Mouse (Mus musculus) hindbrain, embryonic 14.5 days (tissue): ENCODE results near the gene Aspdh. TPM values are rescaled to one million over a fixed set of nuclear protein-coding genes. Genes with fewer than 3 reads are reported as not detected.
A peak's percentile ranks its signal among the peaks of the same experiment; 100 is the strongest.

Experiments used
- ATAC-seq: fragments of 200-750 bp; cut with Nextera tagmentation; 2 replicates; pipeline ENCODE4 v1.8.0; 2017; ENCODE audit warnings: moderate number of reproducible peaks, mild to moderate bottlenecking, moderate TSS enrichment, moderate library complexity; ENCODE audit not compliant: low FRiP score
- DNase-seq: peaks from one replicate; pipeline ENCODE4 v3.0.0-alpha.2; 2015; ENCODE audit warnings: low spot score
- H3K27ac ChIP-seq: fragments of 300-500 bp; sonication (generic); 2 replicates; pipeline ENCODE4 v1.5.1; 2014; ENCODE audit warnings: mild to moderate bottlenecking, moderate library complexity
- H3K27me3 ChIP-seq: fragments of 300-500 bp; sonication (generic); 2 replicates; pipeline ENCODE4 v1.6.1; 2014; ENCODE audit warnings: mild to moderate bottlenecking, low read length, mixed read lengths; ENCODE audit not compliant: control insufficient read depth, insufficient read depth
- H3K36me3 ChIP-seq: fragments of 300-500 bp; sonication (generic); replicated peaks from 2 replicates; pipeline ENCODE4 v1.6.1; 2014; ENCODE audit not compliant: control insufficient read depth, insufficient read depth
- H3K4me1 ChIP-seq: fragments of 300-500 bp; sonication (generic); replicated peaks from 2 replicates; pipeline ENCODE4 v1.6.1; 2014; ENCODE audit warnings: antibody characterized with exemption, low read length, mixed read lengths; ENCODE audit not compliant: control insufficient read depth, insufficient read depth
- H3K4me2 ChIP-seq: fragments of 300-500 bp; sonication (generic); replicated peaks from 2 replicates; pipeline ENCODE4 v1.6.1; 2014; ENCODE audit warnings: mild to moderate bottlenecking, moderate library complexity
- H3K4me3 ChIP-seq: fragments of 300-500 bp; sonication (generic); replicated peaks from 2 replicates; pipeline ENCODE4 v1.5.1; 2014; ENCODE audit warnings: mild to moderate bottlenecking, low read length
- H3K9ac ChIP-seq: fragments of 300-500 bp; sonication (generic); 2 replicates; pipeline ENCODE4 v1.6.1; 2014
- H3K9me3 ChIP-seq: fragments of 300-500 bp; sonication (generic); 2 replicates; pipeline ENCODE4 v1.6.1; 2016; ENCODE audit warnings: low read length; ENCODE audit not compliant: control insufficient read depth
- WGBS: fragments of 180-500 bp; shearing (Covaris S2); extraction: QIAGEN DNeasy Blood & Tissue Kit; methylation state at CpG from one replicate; pipeline ENCODE4 v1.1.7; 2014; 5-methylcytosine and 5-hydroxymethylcytosine counted together
- polyA plus RNA-seq: library from polyadenylated mRNA; unstranded; fragments of >200 nt; fragmentation: Nextera tagmentation; extraction: Ambion mirVana; gene quantifications from 2 replicates; pipeline ENCODE4 v1.2.1, GENCODE M21; 2014

The Aspdh gene
- polyA plus RNA-seq, 1 experiment from 2014 or later, result 3.4 TPM

- no peak for ATAC-seq
- H3K9me3 ChIP-seq, result no peaks in the 10 kb centered on the region
- H3K4me3 ChIP-seq, result peak overlapping the region; percentile 43
- 50% methylated on average over 15 of the region's 15 CpGs for WGBS
- peak overlapping the region; percentile 65 for H3K4me2 ChIP-seq
- H3K9ac ChIP-seq, result peak overlapping the region; percentile 61
- peaks cover 40% of the 10 kb centered on the region for H3K4me1 ChIP-seq
- DNase-seq, result no peak
- peaks cover 5% of the 10 kb centered on the region for H3K36me3 ChIP-seq
- peak overlapping the region; percentile 93 for H3K27ac ChIP-seq
- no peaks in the 10 kb centered on the region for H3K27me3 ChIP-seq
These were observed 3.6 kb downstream of the Aspdh start for GRCm38 (mm10) chr7:44468644-44469285.

- WGBS, result 90% methylated on average over 16 of the region's 16 CpGs
- Histone ChIP-seq H3K9me3 (no peaks in the 10 kb centered on the region), H3K36me3 (no peaks in the 10 kb centered on the region), H3K9ac (peak overlapping the region; percentile 28; the same call in 1 of the 2 replicates), H3K4me1 (peaks cover 37% of the 10 kb centered on the region), H3K27ac (peak overlapping the region; percentile 93; the same call in 1 of the 2 replicates), H3K27me3 (no peaks in the 10 kb centered on the region), H3K4me2 (0 out of 2 replicates have a peak overlapping the region, but pooled peaks have one; percentile 65), H3K4me3 (no peak overlapping the region)
- ATAC-seq (no peak), DNase-seq (no peak)
These were observed 4.8 kb downstream of the Aspdh start for GRCm38 (mm10) chr7:44469677-44470675.

DNA sequence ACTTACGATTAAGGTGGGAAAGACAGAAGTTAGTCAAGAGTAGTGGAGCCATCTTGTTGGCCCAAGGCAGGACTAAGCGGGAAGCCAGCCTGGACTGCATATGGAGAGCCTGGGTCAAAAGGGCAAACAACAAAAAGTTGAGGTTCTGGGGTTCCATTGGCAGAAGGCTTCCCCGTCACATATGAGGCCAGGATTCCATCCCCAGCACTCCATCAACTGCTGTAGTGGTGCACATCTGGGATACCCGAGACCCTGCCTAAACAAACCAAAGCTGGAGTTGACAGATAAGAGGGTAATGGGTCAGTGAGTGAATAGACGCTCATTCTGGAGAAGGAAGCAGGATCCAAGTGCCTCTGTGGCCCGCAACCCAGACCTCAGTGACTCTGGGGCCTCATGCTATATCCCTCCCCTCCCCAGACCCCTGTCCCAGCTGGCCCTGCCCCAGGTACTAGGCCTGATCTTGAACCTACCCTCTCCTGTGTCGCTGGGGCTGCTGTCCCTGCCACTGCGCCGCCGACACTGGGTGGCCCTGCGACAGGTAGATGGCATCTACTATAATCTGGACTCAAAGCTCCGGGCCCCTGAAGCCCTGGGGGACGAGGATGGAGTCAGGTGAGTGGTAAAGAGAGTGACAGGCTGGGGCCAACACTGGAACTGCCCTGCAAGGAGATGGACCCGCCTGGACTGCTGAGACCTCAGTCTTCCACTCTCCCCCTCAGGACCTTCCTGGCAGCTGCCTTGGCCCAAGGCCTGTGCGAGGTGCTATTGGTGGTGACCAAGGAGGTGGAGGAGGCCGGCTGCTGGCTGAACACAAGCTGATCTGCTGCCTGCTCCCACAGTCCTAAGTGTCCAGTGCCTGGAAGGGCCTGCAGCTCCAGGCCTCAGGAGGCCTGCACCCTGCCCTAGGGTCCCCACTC is 5.8 kb downstream of the Aspdh start:
- DNase-seq (no peak), ATAC-seq (no peak)
- H3K27ac ChIP-seq, result no peak overlapping the region
- H3K4me3 ChIP-seq, result no peak overlapping the region
- H3K4me1 ChIP-seq, result peaks cover 38% of the 10 kb centered on the region
- no peaks in the 10 kb centered on the region for H3K9me3 ChIP-seq
- no peak overlapping the region for H3K4me2 ChIP-seq
- H3K9ac ChIP-seq, result no peak overlapping the region
- no peaks in the 10 kb centered on the region for H3K27me3 ChIP-seq
- no peaks in the 10 kb centered on the region for H3K36me3 ChIP-seq
- WGBS, result 90% methylated on average over 16 of the region's 16 CpGs

DNA sequence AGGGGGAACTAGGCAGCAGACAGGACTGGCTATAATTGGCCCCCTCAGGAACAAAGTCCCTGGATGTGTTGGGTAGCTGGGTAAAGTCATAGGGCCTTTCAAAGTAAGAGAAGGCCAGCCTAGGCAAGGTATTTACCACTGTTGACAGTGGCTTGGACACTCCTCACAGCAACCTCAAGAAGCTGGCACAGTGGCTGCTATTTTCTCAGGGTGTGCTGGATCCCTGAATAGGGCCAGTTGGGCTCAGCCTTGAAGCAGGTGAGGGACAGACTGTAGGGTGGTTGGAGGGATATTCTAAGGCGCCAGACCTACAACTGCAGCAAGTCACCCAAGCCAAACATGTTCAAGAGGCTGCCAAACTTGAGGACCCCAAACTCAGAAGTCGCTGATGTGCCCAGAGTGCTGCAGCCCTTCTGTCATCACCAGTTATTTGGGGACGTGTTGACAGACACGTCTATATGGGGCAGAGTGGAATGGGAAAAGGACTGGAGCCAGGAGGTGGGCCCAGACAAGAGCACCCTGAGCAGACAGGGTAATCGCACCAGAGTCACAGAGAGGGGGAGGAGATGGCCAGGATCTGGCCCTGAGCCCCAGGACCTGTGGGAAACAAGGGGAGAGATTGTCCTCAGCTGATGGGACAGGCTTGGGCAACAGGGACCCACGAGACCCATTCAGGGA is 6.8 kb downstream of the Aspdh start:
- ATAC-seq (no peak), DNase-seq (no peak)
- H3K4me1 ChIP-seq, result peaks cover 38% of the 10 kb centered on the region
- 48% methylated on average over 6 of the region's 6 CpGs for WGBS
- H3K27me3 ChIP-seq, result peaks cover 6% of the 10 kb centered on the region; the same call in 1 of the 2 replicates
- no peak overlapping the region for H3K4me2 ChIP-seq
- H3K4me3 ChIP-seq, result no peak overlapping the region
- H3K36me3 ChIP-seq, result no peaks in the 10 kb centered on the region
- H3K9ac ChIP-seq, result no peak overlapping the region; the same call in 1 of the 2 replicates
- H3K27ac ChIP-seq, result no peak overlapping the region
- H3K9me3 ChIP-seq, result no peaks in the 10 kb centered on the region

GRCm38 (mm10) chr7:44472558-44472885 is 7.3 kb downstream of the Aspdh start:
- ATAC-seq (no peak), DNase-seq (no peak)
- no peak overlapping the region for H3K27ac ChIP-seq
- H3K27me3 ChIP-seq, result peaks cover 11% of the 10 kb centered on the region
- no peak overlapping the region; the same call in 1 of the 2 replicates for H3K9ac ChIP-seq
- H3K4me2 ChIP-seq, result no peak overlapping the region
- peaks cover 38% of the 10 kb centered on the region for H3K4me1 ChIP-seq
- H3K36me3 ChIP-seq, result no peaks in the 10 kb centered on the region
- H3K9me3 ChIP-seq, result no peaks in the 10 kb centered on the region
- H3K4me3 ChIP-seq, result no peak overlapping the region
- 31% methylated on average over 1 of the region's 1 CpGs for WGBS

DNA sequence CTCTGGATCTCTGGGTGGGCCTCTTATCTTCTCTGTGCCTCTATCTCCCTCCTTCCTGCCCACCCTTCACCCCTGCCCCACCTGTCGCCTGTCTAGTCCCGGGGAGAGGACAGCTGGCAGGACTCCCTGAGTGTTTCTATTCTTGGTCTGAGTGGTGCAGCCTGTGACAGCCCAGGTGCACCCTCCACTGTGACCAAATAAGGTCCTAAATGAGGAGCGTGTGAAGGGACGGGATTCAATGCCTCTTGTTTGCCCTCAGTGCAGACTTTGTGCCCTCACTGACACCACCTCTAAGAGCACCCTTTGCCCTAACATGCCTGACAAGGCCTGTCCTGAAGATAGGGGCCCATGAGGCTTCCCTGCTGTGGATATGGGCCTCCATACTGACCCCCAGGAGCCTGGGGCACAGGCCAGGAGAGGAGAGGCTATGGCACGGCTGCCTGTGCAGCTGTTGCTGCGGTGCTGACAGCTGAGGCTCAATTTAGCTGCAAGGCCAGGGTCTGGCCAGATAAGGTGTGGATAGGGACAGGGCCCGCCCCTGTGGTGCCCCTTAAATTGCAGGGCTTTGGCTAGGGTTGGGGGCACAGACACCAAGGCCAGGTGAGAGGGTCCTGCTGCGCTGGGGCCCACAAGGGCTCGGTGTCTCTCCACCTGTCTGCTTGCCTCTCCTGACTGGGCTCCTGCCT is 7.9 kb downstream of the Aspdh start:
- Histone ChIP-seq H3K27ac (0 out of 2 replicates have a peak overlapping the region, but pooled peaks have one; percentile 29), H3K4me1 (peaks cover 38% of the 10 kb centered on the region), H3K9ac (no peak overlapping the region; the same call in 1 of the 2 replicates), H3K4me2 (no peak overlapping the region), H3K9me3 (no peaks in the 10 kb centered on the region), H3K36me3 (no peaks in the 10 kb centered on the region), H3K27me3 (peaks cover 16% of the 10 kb centered on the region), H3K4me3 (no peak overlapping the region)
- DNase-seq (no peak), ATAC-seq (no peak)
- 66% methylated on average over 9 of the region's 9 CpGs for WGBS

GRCm38 (mm10) chr7:44474419-44474818 is 9.2 kb downstream of the Aspdh start:
- H3K27me3 ChIP-seq, result peaks cover 28% of the 10 kb centered on the region
- 17% methylated on average over 4 of the region's 4 CpGs for WGBS
- no peak overlapping the region for H3K4me2 ChIP-seq
- H3K27ac ChIP-seq, result peak overlapping the region; percentile 29
- H3K36me3 ChIP-seq, result no peaks in the 10 kb centered on the region
- DNase-seq (no peak), ATAC-seq (peak; percentile 73)
- H3K4me1 ChIP-seq, result peaks cover 25% of the 10 kb centered on the region
- no peak overlapping the region for H3K4me3 ChIP-seq
- no peak overlapping the region for H3K9ac ChIP-seq
- no peaks in the 10 kb centered on the region for H3K9me3 ChIP-seq

GRCm38 (mm10) chr7:44475046-44475614 is 9.9 kb downstream of the Aspdh start:
- H3K9me3 ChIP-seq, result no peaks in the 10 kb centered on the region
- no peak overlapping the region for H3K4me3 ChIP-seq
- H3K4me1 ChIP-seq, result peaks cover 22% of the 10 kb centered on the region
- no peak for DNase-seq
- H3K36me3 ChIP-seq, result no peaks in the 10 kb centered on the region
- H3K27me3 ChIP-seq, result peaks cover 31% of the 10 kb centered on the region
- no peak for ATAC-seq
- WGBS, result 24% methylated on average over 5 of the region's 5 CpGs
- no peak overlapping the region for H3K9ac ChIP-seq
- peak overlapping the region; percentile 29 for H3K27ac ChIP-seq
- H3K4me2 ChIP-seq, result no peak overlapping the region
